Mouse (Mus musculus): ENCODE data around the gene Arl1. TPM values are rescaled to one million over a fixed set of nuclear protein-coding genes. Genes with fewer than 3 reads are reported as not detected.
A peak's percentile ranks its signal among the peaks of the same experiment; 100 is the strongest.

Gene Arl1
- polyA plus RNA-seq, 1 experiment from 2014 or later = 173 TPM

DNA sequence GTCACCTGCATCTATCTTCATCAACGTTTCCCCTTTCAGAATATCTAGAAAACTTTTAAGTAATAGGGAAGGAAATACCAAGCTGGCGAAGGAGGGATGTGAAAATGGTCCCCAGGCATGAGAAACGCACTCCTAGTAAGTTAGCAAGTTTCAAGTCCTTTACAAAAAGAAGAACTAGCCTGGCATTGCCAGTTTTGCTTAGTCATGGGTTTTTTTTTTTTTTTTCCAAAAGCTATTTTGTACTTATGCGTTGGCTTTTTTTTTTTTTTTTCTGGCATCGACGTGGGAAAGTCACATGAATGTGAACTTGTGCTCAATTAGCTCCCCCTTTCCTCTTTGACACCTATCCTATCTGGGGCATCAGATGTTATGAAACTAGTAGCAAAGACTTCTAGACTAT, 18.3 kb upstream of the Arl1 start:
- Histone ChIP-seq H3K36me3 (ENCODE audit: insufficient read depth, low read length) (no peaks in the 10 kb centered on the region), H3K4me1 (ENCODE audit: insufficient read depth, low read depth, low read length) (no peaks in the 10 kb centered on the region), H3K4me3 (ENCODE audit: low read depth, low read length) (no peak overlapping the region), H3K27me3 (replicated peaks; ENCODE audit: insufficient read depth, low read length) (no peaks in the 10 kb centered on the region), H3K9me3 (ENCODE audit: low read length) (no peaks in the 10 kb centered on the region), H3K27ac (ENCODE audit: low read length) (no peak overlapping the region), H3K9ac (replicated peaks; ENCODE audit: low read depth) (no peak overlapping the region), H3K4me2 (replicated peaks; ENCODE audit: low read depth, low read length) (no peak overlapping the region)
- WGBS = 69% methylated on average over 6 of the region's 6 CpGs
- ATAC-seq (no peak), DNase-seq (ENCODE audit: low spot score) (no peak)
- TF ChIP-seq CTCF (IDR thresholded peaks at IDR 0.05) = no peak
- no peak for TF ChIP-seq EP300 (IDR thresholded peaks at IDR 0.05)

- Histone ChIP-seq H3K9me3 (ENCODE audit: low read length) (no peaks in the 10 kb centered on the region), H3K27me3 (replicated peaks; ENCODE audit: insufficient read depth, low read length) (no peaks in the 10 kb centered on the region), H3K4me2 (replicated peaks; ENCODE audit: low read depth, low read length) (no peak overlapping the region), H3K27ac (ENCODE audit: low read length) (no peak overlapping the region), H3K4me1 (ENCODE audit: insufficient read depth, low read depth, low read length) (no peaks in the 10 kb centered on the region), H3K4me3 (ENCODE audit: low read depth, low read length) (no peak overlapping the region), H3K9ac (replicated peaks; ENCODE audit: low read depth) (no peak overlapping the region), H3K36me3 (ENCODE audit: insufficient read depth, low read length) (no peaks in the 10 kb centered on the region)
- no peak for ATAC-seq
- WGBS = 84% methylated on average over 4 of the region's 4 CpGs
- DNase-seq (ENCODE audit: low spot score) = no peak
- TF ChIP-seq EP300 (IDR thresholded peaks at IDR 0.05) (no peak), CTCF (IDR thresholded peaks at IDR 0.05) (no peak)
Observed at GRCm38 (mm10) chr10:88714744-88715143, 15.9 kb upstream of the Arl1 start.

DNA sequence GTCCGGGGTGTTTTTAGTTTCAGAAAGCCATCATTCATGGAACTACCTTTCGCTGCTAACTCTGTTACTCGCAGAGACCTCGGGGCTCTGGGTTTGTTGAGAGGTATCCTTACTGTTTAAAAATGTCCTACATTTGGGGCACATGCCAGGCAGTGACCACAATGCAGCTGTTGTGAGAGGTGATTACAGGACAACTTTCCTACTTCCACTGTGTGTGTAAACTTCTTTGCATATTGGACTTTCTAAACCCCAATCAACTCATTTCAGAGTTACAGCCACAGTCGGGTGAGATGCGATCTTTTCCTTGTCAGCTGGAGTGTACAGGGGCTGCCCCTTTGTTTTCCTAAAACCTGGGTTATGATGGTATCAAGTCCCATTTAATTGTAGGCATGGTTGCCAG, 15.0 kb upstream of the Arl1 start:
- Histone ChIP-seq H3K27me3 (replicated peaks; ENCODE audit: insufficient read depth, low read length) (no peaks in the 10 kb centered on the region), H3K9ac (replicated peaks; ENCODE audit: low read depth) (no peak overlapping the region), H3K27ac (ENCODE audit: low read length) (no peak overlapping the region), H3K36me3 (ENCODE audit: insufficient read depth, low read length) (no peaks in the 10 kb centered on the region), H3K9me3 (ENCODE audit: low read length) (no peaks in the 10 kb centered on the region), H3K4me2 (replicated peaks; ENCODE audit: low read depth, low read length) (no peak overlapping the region), H3K4me1 (ENCODE audit: insufficient read depth, low read depth, low read length) (no peaks in the 10 kb centered on the region), H3K4me3 (ENCODE audit: low read depth, low read length) (no peak overlapping the region)
- ATAC-seq (no peak), DNase-seq (ENCODE audit: low spot score) (no peak)
- TF ChIP-seq CTCF (IDR thresholded peaks at IDR 0.05) = no peak
- no peak for TF ChIP-seq EP300 (IDR thresholded peaks at IDR 0.05)
- WGBS = 90% methylated on average over 6 of the region's 6 CpGs

DNA sequence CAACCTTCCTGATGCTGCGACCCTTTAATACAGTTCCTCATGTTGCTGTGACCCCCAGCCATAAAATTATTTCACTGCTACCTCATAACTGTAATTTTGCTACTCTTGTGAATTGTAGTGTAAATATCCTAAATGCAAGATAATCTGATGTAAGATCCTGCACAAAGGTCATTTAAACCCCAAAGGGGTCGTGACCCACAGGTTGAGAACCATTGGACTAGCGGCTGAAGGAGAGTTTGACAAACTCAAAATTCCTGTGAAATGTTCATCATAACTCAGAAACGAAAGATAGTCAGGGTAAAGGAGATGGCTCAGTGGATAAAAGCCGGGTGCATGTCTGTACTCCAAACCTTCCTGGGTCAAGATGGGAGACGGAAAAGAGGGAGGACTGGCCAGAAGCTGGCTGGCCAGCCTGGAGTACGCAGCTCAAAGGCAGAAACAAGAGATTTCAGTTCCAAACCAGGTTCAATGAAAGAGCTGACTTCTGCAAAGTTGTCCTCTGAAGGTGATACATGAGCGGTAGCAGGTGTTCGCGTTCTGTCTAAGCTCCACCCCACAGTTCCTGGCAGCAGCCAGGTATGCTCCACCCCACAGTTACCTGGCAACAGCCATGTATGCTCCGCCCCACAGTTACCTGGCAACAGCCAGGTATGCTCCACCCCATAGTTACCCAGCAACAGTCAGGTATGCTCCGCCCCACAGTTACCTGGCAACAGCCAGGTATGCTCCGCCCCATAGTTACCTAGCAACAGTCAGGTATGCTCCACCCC, 13.5 kb upstream of the Arl1 start:
- TF ChIP-seq EP300 (IDR thresholded peaks at IDR 0.05) = no peak
- TF ChIP-seq CTCF (IDR thresholded peaks at IDR 0.05) = no peak
- 44% methylated on average over 13 of the region's 13 CpGs for WGBS
- no peaks in the 10 kb centered on the region for H3K9me3 ChIP-seq (ENCODE audit: low read length)
- H3K9ac ChIP-seq (replicated peaks; ENCODE audit: low read depth) = no peak overlapping the region
- ATAC-seq (no peak; the same call in 1 of the 2 replicates), DNase-seq (ENCODE audit: low spot score) (peak; percentile 26)
- H3K27ac ChIP-seq (ENCODE audit: low read length) = no peak overlapping the region
- no peaks in the 10 kb centered on the region for H3K36me3 ChIP-seq (ENCODE audit: insufficient read depth, low read length)
- H3K4me1 ChIP-seq (ENCODE audit: insufficient read depth, low read depth, low read length) = no peaks in the 10 kb centered on the region
- no peak overlapping the region for H3K4me3 ChIP-seq (ENCODE audit: low read depth, low read length)
- H3K4me2 ChIP-seq (replicated peaks; ENCODE audit: low read depth, low read length) = no peak overlapping the region
- H3K27me3 ChIP-seq (replicated peaks; ENCODE audit: insufficient read depth, low read length) = no peaks in the 10 kb centered on the region

- no peak overlapping the region for H3K4me3 ChIP-seq (ENCODE audit: low read depth, low read length)
- no peak overlapping the region for H3K4me2 ChIP-seq (replicated peaks; ENCODE audit: low read depth, low read length)
- no peaks in the 10 kb centered on the region for H3K36me3 ChIP-seq (ENCODE audit: insufficient read depth, low read length)
- DNase-seq (ENCODE audit: low spot score) = no peak
- no peak for TF ChIP-seq EP300 (IDR thresholded peaks at IDR 0.05)
- TF ChIP-seq CTCF (IDR thresholded peaks at IDR 0.05) = no peak
- no peak overlapping the region for H3K9ac ChIP-seq (replicated peaks; ENCODE audit: low read depth)
- H3K27ac ChIP-seq (ENCODE audit: low read length) = no peak overlapping the region
- H3K9me3 ChIP-seq (ENCODE audit: low read length) = no peaks in the 10 kb centered on the region
- no peaks in the 10 kb centered on the region for H3K27me3 ChIP-seq (replicated peaks; ENCODE audit: insufficient read depth, low read length)
- H3K4me1 ChIP-seq (ENCODE audit: insufficient read depth, low read depth, low read length) = no peaks in the 10 kb centered on the region
- WGBS = 42% methylated on average over 2 of the region's 2 CpGs
- ATAC-seq = peak; percentile 32
Observed at GRCm38 (mm10) chr10:88717756-88718025, 13.0 kb upstream of the Arl1 start.

DNA sequence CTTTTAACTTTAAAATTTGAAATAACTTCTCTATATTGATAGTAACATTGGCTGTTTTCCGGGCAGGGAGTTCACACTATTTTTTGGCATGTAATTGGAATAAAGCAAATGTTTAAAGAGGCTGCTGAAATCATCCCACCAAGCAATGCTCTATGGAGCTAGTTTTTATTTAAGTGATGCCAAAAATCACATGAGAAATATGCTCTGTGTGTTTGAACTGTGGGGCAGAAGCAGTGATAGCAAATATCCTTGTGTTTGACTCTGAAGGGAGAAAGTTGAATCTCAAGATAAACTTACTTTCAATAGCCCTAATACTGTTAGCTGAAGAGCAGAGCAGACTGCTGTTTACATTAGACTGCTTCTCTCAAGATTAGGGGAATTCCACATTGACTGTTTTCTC, 11.0 kb upstream of the Arl1 start:
- no peaks in the 10 kb centered on the region for H3K27me3 ChIP-seq (replicated peaks; ENCODE audit: insufficient read depth, low read length)
- no peaks in the 10 kb centered on the region for H3K36me3 ChIP-seq (ENCODE audit: insufficient read depth, low read length)
- H3K27ac ChIP-seq (ENCODE audit: low read length) = no peak overlapping the region
- H3K9ac ChIP-seq (replicated peaks; ENCODE audit: low read depth) = no peak overlapping the region
- H3K4me3 ChIP-seq (ENCODE audit: low read depth, low read length) = no peak overlapping the region
- no peak for TF ChIP-seq EP300 (IDR thresholded peaks at IDR 0.05)
- TF ChIP-seq CTCF (IDR thresholded peaks at IDR 0.05) = no peak
- no peak overlapping the region for H3K4me2 ChIP-seq (replicated peaks; ENCODE audit: low read depth, low read length)
- DNase-seq (ENCODE audit: low spot score) (peak; percentile 5), ATAC-seq (no peak)
- WGBS = 20% methylated on average over 1 of the region's 1 CpGs
- H3K4me1 ChIP-seq (ENCODE audit: insufficient read depth, low read depth, low read length) = no peaks in the 10 kb centered on the region
- H3K9me3 ChIP-seq (ENCODE audit: low read length) = no peaks in the 10 kb centered on the region

GRCm38 (mm10) chr10:88725343-88725742, 5.3 kb upstream of the Arl1 start:
- Histone ChIP-seq H3K36me3 (ENCODE audit: insufficient read depth, low read length) (no peaks in the 10 kb centered on the region), H3K9ac (replicated peaks; ENCODE audit: low read depth) (no peak overlapping the region), H3K4me1 (ENCODE audit: insufficient read depth, low read depth, low read length) (peaks cover 2% of the 10 kb centered on the region; the same call in 1 of the 2 replicates), H3K9me3 (ENCODE audit: low read length) (no peaks in the 10 kb centered on the region), H3K27ac (ENCODE audit: low read length) (no peak overlapping the region), H3K27me3 (replicated peaks; ENCODE audit: insufficient read depth, low read length) (no peaks in the 10 kb centered on the region), H3K4me3 (ENCODE audit: low read depth, low read length) (no peak overlapping the region), H3K4me2 (replicated peaks; ENCODE audit: low read depth, low read length) (no peak overlapping the region)
- ATAC-seq = no peak
- WGBS = 47% methylated on average over 2 of the region's 2 CpGs
- DNase-seq (ENCODE audit: low spot score) = peak; percentile 43
- no peak for TF ChIP-seq EP300 (IDR thresholded peaks at IDR 0.05)
- peak; percentile 70 for TF ChIP-seq CTCF (IDR thresholded peaks at IDR 0.05)

Data from lung, postnatal 0 days (tissue).